Mouse (Mus musculus) WW6 (cell line): ENCODE measurements around the gene Ibtk.

Source experiments
- DNase-seq: peaks from one replicate; pipeline ENCODE4 v3.0.0-alpha.2; 2013; ENCODE audit warnings: low read depth, low spot score

Gene Ibtk

DNA sequence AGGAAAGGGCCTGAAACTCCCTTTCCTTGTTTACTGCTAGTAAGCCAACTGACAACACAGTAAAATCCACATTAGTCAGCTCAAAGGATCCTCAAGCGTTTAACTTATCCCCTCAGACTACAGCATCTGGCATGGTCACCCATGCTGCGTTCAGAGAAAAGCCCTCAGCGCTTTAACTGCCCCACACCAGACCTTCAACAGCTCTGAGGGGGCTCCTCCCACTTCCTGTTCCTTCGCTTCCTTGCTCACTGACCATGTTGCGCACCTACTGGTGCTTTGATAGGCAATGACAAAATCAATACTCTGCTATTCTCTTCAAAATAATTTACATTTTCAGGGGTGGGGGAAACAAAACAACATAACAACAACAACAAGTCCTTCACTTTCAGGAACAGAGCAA is 47.2 kb downstream of the Ibtk start:
- no peak for DNase-seq

GRCm38 (mm10) chr9:85695606-85696005 is 53.5 kb downstream of the Ibtk start:
- no peak for DNase-seq

DNA sequence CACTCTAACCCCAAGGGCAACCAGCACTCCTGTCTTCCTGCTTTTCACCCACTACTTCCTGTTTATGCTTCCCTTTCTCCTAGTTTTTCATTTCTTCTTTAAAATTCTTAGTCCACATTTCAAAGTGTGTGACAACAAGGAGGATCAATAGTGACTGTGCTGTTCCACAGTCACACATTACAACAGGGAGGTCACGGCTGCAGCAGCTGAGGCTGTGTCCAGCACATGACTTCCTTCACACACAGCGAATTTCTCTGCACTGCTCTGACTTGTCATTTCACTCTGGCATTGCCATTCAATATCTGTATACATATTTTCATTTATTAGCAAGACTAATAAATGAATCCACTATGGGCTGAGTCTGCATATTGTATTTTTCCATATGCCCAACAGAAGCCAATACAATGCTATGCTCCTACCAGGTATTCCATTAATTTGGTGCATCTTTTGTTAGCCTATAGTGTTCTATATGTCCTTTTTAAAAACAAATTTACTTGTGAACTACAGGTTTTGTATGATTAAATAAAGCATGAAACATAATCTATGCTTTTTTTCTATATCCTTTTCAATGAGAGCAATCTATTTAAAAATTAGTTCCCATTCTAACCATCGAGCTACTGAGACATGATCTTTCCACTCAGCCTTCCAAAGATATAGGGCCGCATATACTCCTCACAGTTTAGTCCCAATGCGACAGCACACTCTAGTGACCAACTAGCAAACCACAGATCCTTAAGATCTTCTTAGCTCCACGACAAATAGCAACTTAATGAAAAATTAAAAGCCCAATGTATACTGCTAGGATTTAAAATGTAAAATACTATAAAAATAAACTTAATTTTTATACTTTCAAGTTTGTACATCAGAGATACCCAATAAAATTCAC is 55.7 kb downstream of the Ibtk start:
- DNase-seq: no peak

DNA sequence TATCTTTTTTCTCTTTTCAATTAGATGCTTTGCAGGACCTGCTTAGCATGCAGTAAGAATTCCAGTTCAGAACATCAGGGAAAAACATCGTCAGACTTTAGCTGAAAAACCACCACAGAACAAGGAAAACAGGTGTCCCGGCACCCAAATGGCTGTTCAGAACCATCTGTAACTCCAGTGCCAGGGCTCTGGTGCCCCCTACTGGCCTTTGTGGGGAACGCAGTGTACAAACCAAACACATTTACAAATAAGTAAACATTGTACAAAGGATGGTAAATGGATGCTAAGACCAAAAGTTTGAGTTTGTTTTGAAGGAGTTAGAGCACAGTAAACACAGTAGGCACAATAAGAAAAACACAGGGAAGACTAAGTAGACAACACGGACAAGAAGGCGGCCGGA is 64.1 kb downstream of the Ibtk start:
- peak; percentile 24 for DNase-seq

DNA sequence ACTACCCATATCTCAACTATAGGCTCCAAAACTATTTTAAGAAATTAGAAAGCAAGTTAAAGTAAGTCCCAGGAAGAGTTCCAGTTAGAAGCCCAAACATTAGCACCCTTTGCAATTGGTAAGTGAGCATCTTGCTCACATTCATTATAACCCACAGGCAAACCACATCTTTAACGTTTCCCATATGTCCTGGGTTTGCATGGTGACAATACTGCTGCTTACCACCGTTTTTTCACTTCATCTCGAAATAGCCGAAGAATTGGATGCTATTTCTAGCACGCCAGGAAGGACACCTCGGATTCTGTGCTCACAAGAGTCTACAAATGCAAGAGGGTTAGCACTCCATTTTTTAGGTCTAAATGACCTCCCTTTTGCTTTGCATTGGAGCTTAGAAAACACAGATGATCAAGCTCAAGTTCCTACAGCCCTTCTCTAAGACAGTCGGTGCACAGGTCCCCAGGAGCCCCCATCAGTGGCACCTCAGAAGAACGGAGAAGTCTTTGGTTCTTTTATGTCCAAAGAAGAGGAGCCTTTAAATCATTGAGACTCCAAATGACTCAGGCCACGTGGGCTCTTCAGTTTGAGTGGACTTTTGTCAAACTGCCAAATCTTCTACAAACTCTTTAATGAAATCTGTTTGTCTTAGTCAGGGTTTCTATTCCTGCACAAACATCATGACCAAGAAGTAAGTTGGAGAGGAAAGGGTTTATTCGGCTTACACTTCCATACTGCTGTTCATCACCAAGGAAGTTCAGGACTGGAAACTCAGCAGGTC is 73.8 kb downstream of the Ibtk start:
- DNase-seq: no peak

- DNase-seq: no peak
Observed at GRCm38 (mm10) chr9:85673907-85674481, 75.1 kb downstream of the Ibtk start.

DNA sequence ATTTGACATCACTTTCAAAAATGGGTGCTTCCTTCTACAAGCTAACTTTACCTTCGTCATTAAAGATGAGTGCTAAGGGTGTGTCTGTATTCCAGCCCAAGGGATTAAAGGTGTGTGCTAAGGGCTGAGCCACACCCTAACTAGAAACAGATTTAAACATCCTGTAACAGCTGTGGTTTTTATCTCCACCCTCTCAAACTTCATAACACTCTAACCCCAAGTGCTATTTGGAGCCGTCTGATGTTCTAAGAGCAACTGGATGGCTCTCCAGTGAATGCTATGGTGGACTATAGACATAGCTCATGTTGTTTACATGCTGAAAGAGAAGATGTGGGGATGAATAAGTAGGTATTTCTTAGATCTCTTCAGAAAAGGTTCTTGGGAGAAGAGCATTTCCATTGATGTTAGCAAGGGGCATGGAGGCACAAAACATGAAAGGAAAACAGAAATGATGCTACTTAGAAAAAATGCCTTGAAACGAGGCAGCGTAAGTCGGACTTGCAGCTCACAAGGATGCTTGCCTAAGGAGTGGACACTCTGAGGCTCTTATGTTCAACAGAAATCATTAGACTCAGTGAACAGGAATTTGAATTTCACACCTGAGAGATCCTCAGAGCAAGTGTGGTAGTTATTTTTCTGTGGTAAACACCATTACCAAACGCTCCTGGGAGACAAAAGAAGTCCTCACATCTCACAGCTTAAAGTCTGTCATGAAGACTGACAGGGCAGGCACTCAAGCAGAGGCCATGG is 77.4 kb downstream of the Ibtk start:
- no peak for DNase-seq

DNA sequence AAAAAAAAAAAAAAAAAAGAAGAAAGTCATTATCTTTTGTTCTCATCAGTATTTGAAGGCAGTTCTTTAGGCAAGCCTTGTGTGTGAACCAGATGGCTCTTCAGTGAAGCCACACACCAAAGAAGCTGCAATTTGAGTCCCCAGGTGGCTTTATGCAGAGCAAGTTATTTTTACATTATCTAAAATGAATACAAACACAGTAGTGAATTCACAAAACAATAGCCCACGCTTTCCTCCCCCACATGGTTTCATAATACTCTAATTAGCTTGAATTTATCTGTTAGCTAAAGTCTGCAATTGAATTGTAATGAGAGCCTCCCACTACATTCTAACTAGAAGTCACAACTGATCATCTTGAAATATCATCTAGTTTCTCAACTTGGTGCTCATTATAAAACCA is 84.8 kb downstream of the Ibtk start:
- DNase-seq: no peak

DNA sequence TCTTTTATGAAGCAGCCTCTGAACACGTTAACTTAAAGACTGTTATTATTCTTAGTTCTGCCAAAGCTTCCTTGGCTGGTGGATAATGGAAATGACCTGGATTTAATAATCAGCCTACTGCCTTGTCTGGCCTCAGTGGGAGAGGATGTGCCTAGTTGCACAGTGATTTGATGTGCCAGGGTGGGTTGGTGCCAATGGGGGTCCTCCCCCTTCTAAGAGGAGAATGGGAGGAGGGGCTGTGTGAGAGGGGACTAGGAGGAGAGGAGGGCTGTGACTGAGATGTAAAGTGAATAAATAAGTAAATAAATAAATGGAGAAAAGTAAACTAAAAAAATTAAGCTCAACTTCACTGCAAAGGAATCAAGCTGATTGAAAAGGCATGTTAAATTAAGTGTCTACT is 85.3 kb downstream of the Ibtk start:
- no peak for DNase-seq

- no peak for DNase-seq
Observed at GRCm38 (mm10) chr9:85663091-85663490, 86.0 kb downstream of the Ibtk start.

DNA sequence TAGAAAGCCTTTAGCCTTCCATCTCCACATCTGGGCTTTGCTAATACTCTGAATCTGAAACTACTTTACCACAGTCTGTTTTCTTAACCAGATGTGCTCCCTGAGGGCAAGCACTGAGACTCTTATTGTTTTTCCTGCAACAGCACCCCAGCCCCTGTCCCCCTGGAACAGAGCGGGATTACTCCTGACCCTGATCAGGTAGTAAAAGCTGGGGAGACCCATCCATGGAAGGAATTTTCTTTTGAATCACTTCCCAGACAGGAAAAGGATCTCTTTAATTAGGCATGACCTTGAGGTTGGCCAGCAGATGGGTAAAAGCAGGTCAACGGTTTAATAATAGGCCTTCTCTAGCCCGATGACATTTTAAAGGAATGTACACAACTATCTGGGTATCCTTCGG is 95.7 kb downstream of the Ibtk start:
- no peak for DNase-seq

- no peak for DNase-seq
Observed at GRCm38 (mm10) chr9:85638276-85638675, 110.9 kb downstream of the Ibtk start.
